Mouse (Mus musculus) cortical plate, adult 2 months (tissue): ENCODE data around the gene Nek8.

Experiments
- CTCF ChIP-seq: fragments of 200-500 bp; IDR thresholded peaks from 2 replicates; pipeline ENCODE4 v1.5.1; 2011; ENCODE audit warnings: mild to moderate bottlenecking, control low read depth, low read length; ENCODE audit not compliant: insufficient read depth; ENCODE audit errors: extremely low read depth
- POLR2A ChIP-seq: fragments of 200-500 bp; IDR thresholded peaks from 2 replicates; pipeline ENCODE4 v1.6.1; 2011; ENCODE audit warnings: mild to moderate bottlenecking, low read length, control low read depth; ENCODE audit not compliant: insufficient read depth; ENCODE audit errors: extremely low read depth

DNA sequence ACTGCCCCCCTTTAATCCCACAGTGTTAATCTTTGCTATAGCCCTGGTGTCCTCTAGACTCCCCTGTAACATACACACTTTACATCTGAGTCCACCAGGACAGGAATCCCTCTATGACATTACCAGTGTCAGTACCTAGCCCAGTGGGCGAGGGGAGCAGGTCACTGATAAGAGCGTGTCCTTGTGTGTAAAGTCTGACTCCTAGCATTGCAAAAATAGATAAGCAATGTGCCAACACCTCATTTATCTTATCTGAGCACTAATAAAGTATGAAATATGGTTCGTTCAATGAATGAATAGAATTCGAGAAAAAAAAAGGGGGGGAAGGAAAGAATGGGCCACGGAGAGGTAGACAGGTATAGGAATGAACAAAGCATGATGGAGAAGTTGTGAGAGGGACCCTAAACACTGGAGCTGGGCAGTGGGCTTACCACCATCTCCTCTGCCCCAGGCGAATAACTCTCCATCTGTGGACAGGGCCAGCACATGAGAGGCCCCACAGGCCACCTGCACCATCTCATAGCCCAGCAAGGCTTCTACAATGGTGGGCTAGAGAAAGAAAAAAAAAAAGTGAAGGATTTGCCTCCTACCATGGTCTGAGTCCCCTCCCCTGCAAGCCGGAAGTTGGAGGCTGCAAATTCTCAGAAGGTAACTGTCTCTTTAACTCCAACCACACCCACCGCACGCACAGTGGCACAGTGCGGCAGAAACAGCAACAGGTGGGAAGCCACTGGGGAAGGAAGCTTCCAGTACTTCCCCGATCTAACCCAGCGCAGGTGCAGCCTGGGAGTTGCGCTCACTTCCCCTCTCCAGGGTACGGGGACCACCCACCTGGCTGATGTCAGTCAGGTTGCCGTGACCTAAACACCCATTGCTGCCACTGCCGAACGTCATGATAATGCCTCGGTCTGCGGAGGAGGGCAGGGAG, 7.7 kb downstream of the Nek8 start:
- no peak for TF ChIP-seq POLR2A
- no peak for TF ChIP-seq CTCF
